Mouse (Mus musculus) small intestine, adult 2 months (tissue): ENCODE data around the gene Gnas. TPM values are rescaled to one million over a fixed set of nuclear protein-coding genes. Genes with fewer than 3 reads are reported as not detected.

Experiments used
- H3K27ac ChIP-seq: fragments of 200-500 bp; 2 replicates; pipeline ENCODE4 v1.5.1; 2012; ENCODE audit warnings: low read depth, low read length, control low read depth, inconsistent platforms; ENCODE audit not compliant: insufficient read depth
- H3K27me3 ChIP-seq: fragments of 200-500 bp; 2 replicates; pipeline ENCODE4 v1.6.1; 2012; ENCODE audit warnings: mild to moderate bottlenecking, moderate library complexity, low read length, inconsistent platforms; ENCODE audit not compliant: control insufficient read depth, insufficient read depth
- H3K36me3 ChIP-seq: fragments of 200-500 bp; 2 replicates; pipeline ENCODE4 v1.6.1; 2012; ENCODE audit warnings: mild to moderate bottlenecking, low read length, control low read depth, inconsistent platforms; ENCODE audit not compliant: control insufficient read depth, insufficient read depth
- H3K4me1 ChIP-seq: fragments of 200-500 bp; 2 replicates; pipeline ENCODE4 v1.6.1; 2012; ENCODE audit warnings: low read length, inconsistent platforms, mixed read lengths; ENCODE audit not compliant: control insufficient read depth, insufficient read depth, insufficient read length
- H3K4me3 ChIP-seq: fragments of 200-500 bp; 2 replicates; pipeline ENCODE4 v1.5.1; 2012; ENCODE audit warnings: low read depth, mild to moderate bottlenecking, control low read depth, inconsistent platforms, low read length, moderate library complexity
- CTCF ChIP-seq: fragments of 200-500 bp; IDR thresholded peaks from 2 replicates; pipeline ENCODE4 v1.5.1; 2012; ENCODE audit warnings: low read depth, mild to moderate bottlenecking, control low read depth, inconsistent platforms, low read length, moderate library complexity, mixed read lengths; ENCODE audit not compliant: insufficient replicate concordance, insufficient read length; ENCODE audit errors: extremely low read depth
- POLR2A ChIP-seq: fragments of 200-500 bp; IDR thresholded peaks from 2 replicates; pipeline ENCODE4 v1.6.1; 2012; ENCODE audit warnings: low read depth, mild to moderate bottlenecking, control low read depth, inconsistent platforms, low read length, moderate library complexity
- WGBS: fragments of 180-500 bp; shearing (Covaris S2); methylation state at CpG from one replicate; pipeline ENCODE4 v1.1.7; 2018; 5-methylcytosine and 5-hydroxymethylcytosine counted together
- polyA plus RNA-seq: library from polyadenylated mRNA; depleted of rRNA; stranded (reverse); fragments of >200 nt; gene quantifications from 2 replicates; pipeline ENCODE4 v1.2.3, GENCODE M21; 2012

Gnas gene
- polyA plus RNA-seq, 1 experiment: 530 TPM

DNA sequence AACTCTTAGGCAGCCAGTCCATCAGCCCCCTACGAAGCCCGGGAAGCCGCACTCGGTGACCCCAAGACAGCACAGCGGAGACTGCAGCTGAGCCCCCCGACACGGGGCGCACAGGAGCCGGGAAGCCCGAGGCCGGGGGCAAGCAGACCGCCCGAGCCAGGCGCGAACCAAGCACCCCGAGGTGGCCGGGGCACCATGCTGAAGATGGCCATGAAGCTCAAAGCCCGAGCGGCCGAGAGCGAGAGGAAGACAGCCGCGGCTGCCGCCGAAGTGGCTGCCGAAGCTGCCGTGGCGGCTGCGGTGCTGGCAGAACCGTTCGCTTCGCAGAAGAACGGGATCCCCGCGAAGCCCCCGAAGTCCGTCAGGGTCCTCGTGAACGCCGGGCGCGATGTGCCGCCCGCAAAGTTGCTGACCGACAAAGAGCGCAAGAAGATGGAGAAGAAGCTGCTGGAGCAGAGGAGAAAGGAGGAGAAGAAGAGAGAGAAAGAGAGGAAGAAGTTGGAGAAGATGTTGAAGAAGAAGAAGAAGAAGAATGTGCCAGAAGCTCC lies 44.3 kb downstream of the Gnas start:
- Histone ChIP-seq H3K4me1 (no peaks in the 10 kb centered on the region), H3K27ac (no peak overlapping the region), H3K36me3 (no peaks in the 10 kb centered on the region), H3K27me3 (no peaks in the 10 kb centered on the region), H3K4me3 (peak overlapping the region; percentile 92)
- TF ChIP-seq CTCF (no peak), POLR2A (no peak)
- 51% methylated on average over 46 of the region's 46 CpGs for WGBS

DNA sequence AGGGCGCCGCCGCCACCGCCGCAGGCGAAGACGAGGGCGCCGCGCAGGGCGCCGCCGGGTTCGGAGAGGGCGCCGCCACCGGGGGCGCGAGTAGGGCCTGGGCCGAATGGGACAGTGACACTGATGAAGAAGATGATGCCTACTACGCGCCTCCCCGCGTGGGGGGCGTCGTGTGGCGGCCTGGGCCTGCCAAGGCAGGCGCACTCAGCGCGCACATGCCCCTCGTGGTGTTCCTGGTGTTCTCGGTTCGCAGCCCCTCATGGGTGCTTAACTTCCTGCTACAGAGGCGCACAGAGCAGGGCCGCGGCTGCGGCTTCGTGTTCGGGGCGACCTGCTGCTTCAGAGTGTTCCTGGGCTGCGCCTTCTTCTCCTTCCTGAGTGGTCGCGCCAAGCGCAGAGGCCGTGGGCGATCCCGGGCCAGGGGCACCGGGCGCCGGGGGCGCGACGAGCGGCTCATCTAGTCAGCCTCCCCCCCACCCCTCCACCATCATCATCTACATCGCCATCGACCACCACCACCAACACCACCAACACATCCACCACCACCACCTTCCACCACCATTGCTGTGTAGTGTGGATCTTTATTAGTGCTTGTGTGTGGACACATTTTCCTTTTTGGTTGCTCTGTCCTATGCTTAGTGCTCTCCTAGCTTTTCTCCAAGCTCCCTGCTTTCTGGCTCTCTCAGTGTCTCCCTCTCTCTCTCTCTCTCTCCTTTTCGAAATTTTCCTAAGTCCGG lies 45.0 kb downstream of the Gnas start:
- H3K4me3 ChIP-seq: peak overlapping the region; percentile 92
- 35% methylated on average over 58 of the region's 58 CpGs for WGBS
- H3K36me3 ChIP-seq: no peaks in the 10 kb centered on the region
- TF ChIP-seq POLR2A: no peak
- TF ChIP-seq CTCF: no peak
- H3K27ac ChIP-seq: peak overlapping the region; percentile 39
- H3K27me3 ChIP-seq: no peaks in the 10 kb centered on the region
- peaks cover 3% of the 10 kb centered on the region; the same call in 1 of the 2 replicates for H3K4me1 ChIP-seq

DNA sequence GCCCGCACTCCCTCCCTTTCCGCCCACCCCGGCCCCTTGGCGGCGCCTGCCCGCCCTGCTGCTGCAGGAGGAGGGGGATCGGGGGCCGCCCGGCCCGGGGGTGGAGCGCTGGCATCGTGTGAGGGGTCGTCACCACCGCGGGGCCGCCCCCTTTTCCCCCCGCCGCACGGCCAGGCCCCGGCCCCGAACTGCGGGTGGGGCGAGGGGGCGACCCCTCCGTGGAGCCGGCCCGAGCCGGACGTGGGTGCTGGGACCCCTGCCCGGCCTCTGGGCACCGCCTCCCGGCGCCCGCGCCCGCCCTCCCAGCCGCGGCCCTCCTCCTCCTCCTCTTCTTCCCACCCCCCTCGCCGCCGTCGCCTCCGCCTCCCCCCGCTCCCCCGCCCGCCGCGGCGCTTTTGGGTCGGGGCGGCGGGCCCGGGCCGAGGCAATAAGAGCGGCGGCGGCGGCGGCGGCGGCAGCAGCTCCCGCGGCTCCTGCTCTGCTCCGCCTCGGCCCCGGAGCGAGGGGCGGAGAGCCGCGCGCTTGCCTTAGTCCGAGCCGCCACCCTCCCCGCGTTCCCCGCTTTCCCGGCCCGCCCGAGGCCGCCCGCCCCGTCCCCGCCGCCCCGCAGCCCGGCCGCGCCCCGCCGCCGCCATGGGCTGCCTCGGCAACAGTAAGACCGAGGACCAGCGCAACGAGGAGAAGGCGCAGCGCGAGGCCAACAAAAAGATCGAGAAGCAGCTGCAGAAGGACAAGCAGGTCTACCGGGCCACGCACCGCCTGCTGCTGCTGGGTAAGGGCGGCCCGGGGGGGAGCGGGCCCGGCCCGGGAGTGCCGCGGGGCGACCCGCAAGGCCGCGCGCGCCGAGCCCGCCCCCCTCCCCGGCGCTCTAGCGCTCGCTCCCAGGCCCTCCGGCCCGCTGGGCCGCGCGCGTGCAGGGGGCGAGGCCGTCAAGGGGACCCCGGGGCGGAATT lies 45.8 kb downstream of the Gnas start:
- peak overlapping the region; percentile 62 for H3K27ac ChIP-seq
- no peak; the same call in none of the 2 replicates for TF ChIP-seq POLR2A
- TF ChIP-seq CTCF: no peak
- WGBS: 1% methylated on average over 114 of the region's 131 CpGs
- H3K27me3 ChIP-seq: no peaks in the 10 kb centered on the region
- 0 out of 2 replicates have a peak, but pooled peaks cover 2% of the 10 kb centered on the region for H3K36me3 ChIP-seq
- H3K4me1 ChIP-seq: peaks cover 5% of the 10 kb centered on the region
- H3K4me3 ChIP-seq: peak overlapping the region; percentile 92

DNA sequence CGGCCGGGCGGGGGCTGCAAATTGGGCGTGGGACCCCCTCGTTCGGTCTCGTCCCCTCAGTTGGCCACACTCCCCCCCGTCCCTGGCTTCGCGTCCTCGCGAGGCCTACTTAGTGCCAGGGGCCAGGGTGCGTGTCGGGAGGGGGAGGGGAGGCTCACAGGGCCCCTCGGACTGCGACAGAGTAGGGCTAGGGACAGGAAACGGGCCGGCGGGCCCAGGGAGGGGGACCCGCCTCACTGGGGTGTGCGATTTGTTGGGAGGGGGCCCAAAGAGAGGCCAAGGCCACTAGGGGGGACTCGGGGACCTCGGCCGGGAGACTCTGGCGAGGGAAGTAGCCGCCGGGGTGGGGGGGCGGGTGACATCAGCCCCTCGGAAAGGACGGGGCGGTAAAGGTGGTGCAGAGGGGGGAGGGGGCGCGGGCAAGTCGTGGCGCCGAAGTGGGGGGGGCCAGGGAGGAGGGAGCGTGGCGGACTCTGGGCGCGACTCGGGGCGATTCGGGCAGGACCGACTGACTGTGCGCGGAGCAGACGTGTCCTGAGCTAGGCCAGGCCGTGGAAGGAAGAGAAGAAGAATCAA lies 46.6 kb downstream of the Gnas start:
- no peaks in the 10 kb centered on the region for H3K27me3 ChIP-seq
- TF ChIP-seq CTCF: no peak
- no peak for TF ChIP-seq POLR2A
- H3K27ac ChIP-seq: peak overlapping the region; percentile 62
- peak overlapping the region; percentile 92 for H3K4me3 ChIP-seq
- WGBS: 2% methylated on average over 48 of the region's 48 CpGs
- 0 out of 2 replicates have a peak, but pooled peaks cover 2% of the 10 kb centered on the region for H3K36me3 ChIP-seq
- peaks cover 5% of the 10 kb centered on the region for H3K4me1 ChIP-seq

DNA sequence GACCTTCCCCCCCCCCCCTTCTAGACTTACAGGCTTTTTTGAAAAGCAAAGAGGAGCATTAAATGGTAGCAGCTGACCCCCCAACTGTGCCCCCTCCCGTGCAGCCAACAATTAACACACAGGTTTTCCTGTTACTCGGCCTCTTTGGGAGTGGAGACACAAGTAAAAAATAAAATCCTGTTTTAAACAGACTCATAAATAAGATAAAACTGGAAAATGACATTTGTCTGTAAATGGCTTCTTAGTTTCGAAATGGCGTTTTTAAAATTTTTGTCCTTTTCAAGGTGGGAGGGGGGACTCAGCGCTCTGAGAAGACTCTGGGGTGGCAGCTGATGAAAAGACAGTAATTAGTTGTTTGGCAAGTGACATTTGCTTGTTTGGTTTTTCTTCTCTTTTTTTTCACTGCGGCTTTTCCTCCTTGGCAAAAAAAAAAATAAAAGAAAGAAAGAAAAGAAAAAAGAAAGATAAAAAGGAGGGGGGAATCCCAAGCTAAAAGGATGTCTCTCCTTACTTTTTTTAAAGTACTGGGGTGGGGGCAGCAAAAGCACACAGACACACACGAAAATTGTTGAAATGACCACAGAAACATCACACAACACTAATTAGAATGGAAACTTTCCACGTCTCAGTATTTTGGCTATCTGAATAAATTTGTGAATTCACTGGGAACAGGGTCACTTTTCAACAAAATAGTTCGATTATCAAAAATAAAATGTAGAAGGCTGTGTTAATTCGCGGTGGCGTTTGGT lies 47.3 kb downstream of the Gnas start:
- 0 out of 2 replicates have a peak, but pooled peaks cover 2% of the 10 kb centered on the region for H3K36me3 ChIP-seq
- peaks cover 5% of the 10 kb centered on the region for H3K4me1 ChIP-seq
- H3K4me3 ChIP-seq: peak overlapping the region; percentile 92
- no peak overlapping the region for H3K27ac ChIP-seq
- H3K27me3 ChIP-seq: no peaks in the 10 kb centered on the region
- TF ChIP-seq CTCF: no peak
- no peak for TF ChIP-seq POLR2A
- WGBS: 30% methylated on average over 12 of the region's 12 CpGs

DNA sequence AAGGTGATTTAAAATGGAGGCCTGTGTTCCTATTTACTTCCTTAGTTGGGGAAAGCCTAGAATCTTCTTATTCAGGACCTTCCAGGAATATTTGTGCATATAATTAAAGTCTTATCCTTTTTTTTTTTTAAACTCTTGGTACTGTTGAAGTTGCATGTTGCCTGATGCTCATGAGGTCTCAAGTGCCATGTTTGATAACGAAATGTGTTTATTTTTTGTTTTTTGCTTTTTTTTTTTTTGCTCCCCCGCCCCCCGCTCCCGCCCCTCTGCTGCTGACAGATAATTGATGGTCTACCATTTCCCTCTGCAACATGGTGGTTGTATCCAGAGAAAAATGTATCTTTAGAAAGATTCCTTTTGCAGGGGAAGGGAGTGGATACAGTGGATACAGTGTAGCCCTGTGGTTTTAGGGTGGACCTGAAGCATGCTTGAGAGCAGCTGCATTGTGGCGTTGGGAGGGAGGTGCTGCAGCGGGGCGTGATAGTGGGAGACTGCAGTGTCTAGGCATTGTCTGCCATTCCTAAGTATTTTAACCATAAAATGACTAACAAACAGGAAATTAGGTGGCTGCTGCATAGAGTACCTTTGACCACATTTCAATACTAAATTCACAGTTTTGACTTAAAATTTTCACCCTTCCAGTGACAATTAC lies 49.2 kb downstream of the Gnas start:
- no peak overlapping the region for H3K27ac ChIP-seq
- 58% methylated on average over 7 of the region's 7 CpGs for WGBS
- no peak overlapping the region for H3K4me3 ChIP-seq
- peaks cover 5% of the 10 kb centered on the region for H3K4me1 ChIP-seq
- no peak for TF ChIP-seq POLR2A
- TF ChIP-seq CTCF: no peak
- 0 out of 2 replicates have a peak, but pooled peaks cover 2% of the 10 kb centered on the region for H3K36me3 ChIP-seq
- no peaks in the 10 kb centered on the region for H3K27me3 ChIP-seq
